22 mouse cellular contexts compared by ENCODE assay signal in the genomic region with DNA sequence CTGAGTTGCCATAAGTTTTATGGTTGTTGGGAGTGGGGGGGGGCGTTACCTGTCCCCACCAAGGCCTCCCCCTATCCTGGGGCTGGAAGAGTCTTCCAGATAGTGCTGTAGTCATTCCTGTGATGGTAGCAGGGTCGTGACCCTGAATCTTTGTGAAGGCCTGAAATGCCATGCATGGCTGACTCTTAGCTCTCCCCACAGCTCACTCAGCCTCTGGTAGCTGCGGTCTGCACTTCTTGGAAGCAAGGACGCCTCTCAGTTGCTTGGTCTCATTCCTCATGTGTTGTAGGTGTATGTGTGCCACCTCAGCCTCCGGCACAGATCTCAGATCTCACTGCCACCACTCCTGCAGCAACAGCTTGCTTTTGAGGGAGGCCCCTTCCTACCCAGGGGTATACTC. TPM values are rescaled to one million over a fixed set of nuclear protein-coding genes. Genes with fewer than 3 reads are reported as not detected.
A peak's percentile ranks its signal among the peaks of the same experiment; 100 is the strongest.
DNase-seq lines count a peak whose midpoint lies in the region; ATAC-seq lines count a peak whose summit lies in the region.
"Had no signal": no experiment of that assay in that cellular context is flagged by ENCODE, and none has a peak within 500 bp of the region (broad histone marks: within the 10 kb centered on the region; RNA-seq: fewer than 3 reads in every experiment).

No protein-coding gene starts in this region.

- ATAC-seq in hindbrain, embryonic 16.5 days, result no peak
- 0 out of 2 replicates have a peak, but pooled peaks have one; percentile 9 for ATAC-seq in kidney, embryonic 16.5 days (ENCODE audit: low FRiP score, low TSS enrichment)
- ATAC-seq in midbrain, embryonic 15.5 days (replicated peaks), result no peak
- no peak for ATAC-seq in heart, embryonic 11.5 days (replicated peaks; ENCODE audit: insufficient number of reproducible peaks, low FRiP score, low TSS enrichment)
- ATAC-seq: forebrain, embryonic 14.5 days; forebrain, embryonic 16.5 days had no signal

- peaks cover 40% of the 10 kb centered on the region for H3K27me3 ChIP-seq in hindbrain, embryonic 10.5 days (ENCODE audit: insufficient read depth, poor library complexity, severe bottlenecking)
- no peaks in the 10 kb centered on the region; the same call in 1 of the 2 replicates for H3K27me3 ChIP-seq in hindbrain, embryonic 16.5 days (replicated peaks; ENCODE audit: control insufficient read depth, insufficient read depth, low read length)
- peaks cover 23% of the 10 kb centered on the region for H3K27me3 ChIP-seq in kidney, embryonic 16.5 days (ENCODE audit: insufficient read depth, low read length)
- H3K27me3 ChIP-seq in midbrain, embryonic 10.5 days (ENCODE audit: low read depth, poor library complexity, severe bottlenecking), result peaks cover 40% of the 10 kb centered on the region
- H3K27me3 ChIP-seq in midbrain, embryonic 15.5 days (replicated peaks), result peaks cover 19% of the 10 kb centered on the region
- peaks cover 28% of the 10 kb centered on the region for H3K27me3 ChIP-seq in heart, embryonic 11.5 days (ENCODE audit: control insufficient read depth, insufficient read depth, low read length)

- no peaks in the 10 kb centered on the region for H3K9me3 ChIP-seq in hindbrain, embryonic 10.5 days
- H3K9me3 ChIP-seq in hindbrain, embryonic 16.5 days (ENCODE audit: control insufficient read depth, low read length), result no peaks in the 10 kb centered on the region
- H3K9me3 ChIP-seq in kidney, embryonic 16.5 days (ENCODE audit: low read length), result no peaks in the 10 kb centered on the region
- H3K9me3 ChIP-seq in midbrain, embryonic 10.5 days (replicated peaks), result no peaks in the 10 kb centered on the region
- H3K9me3 ChIP-seq in midbrain, embryonic 15.5 days, result no peaks in the 10 kb centered on the region
- H3K9me3 ChIP-seq in heart, embryonic 11.5 days (replicated peaks; ENCODE audit: control insufficient read depth, low read length), result no peaks in the 10 kb centered on the region
- H3K9me3 ChIP-seq: embryonic facial prominence, embryonic 10.5 days; embryonic facial prominence, embryonic 12.5 days; forebrain, embryonic 12.5 days had no signal

- H3K4me1 ChIP-seq in hindbrain, embryonic 10.5 days (replicated peaks), result peaks cover 33% of the 10 kb centered on the region
- no peaks in the 10 kb centered on the region; the same call in 1 of the 2 replicates for H3K4me1 ChIP-seq in hindbrain, embryonic 16.5 days (ENCODE audit: control insufficient read depth, insufficient read depth, low read depth, low read length)
- no peaks in the 10 kb centered on the region for H3K4me1 ChIP-seq in kidney, embryonic 16.5 days (ENCODE audit: insufficient read depth, low read length)
- peaks cover 31% of the 10 kb centered on the region for H3K4me1 ChIP-seq in midbrain, embryonic 10.5 days
- peaks cover 4% of the 10 kb centered on the region for H3K4me1 ChIP-seq in midbrain, embryonic 15.5 days
- H3K4me1 ChIP-seq in heart, embryonic 11.5 days (ENCODE audit: control insufficient read depth, insufficient read depth, low read length), result 0 out of 2 replicates have a peak, but pooled peaks cover 3% of the 10 kb centered on the region

- H3K9ac ChIP-seq in hindbrain, embryonic 16.5 days (ENCODE audit: low read depth, low read length), result no peak overlapping the region
- H3K9ac ChIP-seq in kidney, embryonic 16.5 days (replicated peaks; ENCODE audit: low read length), result no peak overlapping the region
- no peak overlapping the region for H3K9ac ChIP-seq in midbrain, embryonic 15.5 days
- H3K9ac ChIP-seq in heart, embryonic 11.5 days (ENCODE audit: low read depth, low read length), result no peak overlapping the region
- H3K9ac ChIP-seq: embryonic facial prominence, embryonic 12.5 days; forebrain, embryonic 12.5 days had no signal

- no peaks in the 10 kb centered on the region for H3K36me3 ChIP-seq in hindbrain, embryonic 10.5 days
- H3K36me3 ChIP-seq in hindbrain, embryonic 16.5 days (ENCODE audit: control insufficient read depth, insufficient read depth, low read length), result no peaks in the 10 kb centered on the region
- no peaks in the 10 kb centered on the region for H3K36me3 ChIP-seq in kidney, embryonic 16.5 days (ENCODE audit: insufficient read depth, low read length)
- no peaks in the 10 kb centered on the region for H3K36me3 ChIP-seq in midbrain, embryonic 10.5 days
- no peaks in the 10 kb centered on the region for H3K36me3 ChIP-seq in midbrain, embryonic 15.5 days (replicated peaks)
- H3K36me3 ChIP-seq in heart, embryonic 11.5 days (ENCODE audit: control insufficient read depth, insufficient read depth, low read length), result no peaks in the 10 kb centered on the region
- H3K36me3 ChIP-seq: embryonic facial prominence, embryonic 10.5 days; embryonic facial prominence, embryonic 12.5 days; forebrain, embryonic 12.5 days had no signal

- no peak overlapping the region for H3K4me2 ChIP-seq in hindbrain, embryonic 16.5 days (ENCODE audit: low read length)
- no peak overlapping the region for H3K4me2 ChIP-seq in kidney, embryonic 16.5 days (replicated peaks; ENCODE audit: low read depth, low read length)
- no peak overlapping the region for H3K4me2 ChIP-seq in midbrain, embryonic 15.5 days
- H3K4me2 ChIP-seq in heart, embryonic 11.5 days, result no peak overlapping the region
- H3K4me2 ChIP-seq: embryonic facial prominence, embryonic 12.5 days; forebrain, embryonic 12.5 days had no signal

- no peak for DNase-seq in hindbrain, embryonic 10.5 days (ENCODE audit: low spot score)
- no peak for DNase-seq in kidney, adult 18-20 months
- DNase-seq in midbrain, embryonic 10.5 days (ENCODE audit: low spot score), result no peak
- DNase-seq in brain, adult 2 months (ENCODE audit: low read depth, low spot score), result peak; percentile 17
- DNase-seq: adrenal gland, adult 2 months; adrenal gland, postnatal 10 days; adrenal gland, postnatal 25 days; cerebellum, adult 11-12 months; cerebellum, adult 2 months; cerebellum, adult 9-10 months; cerebellum, postnatal 10 days; cerebellum, postnatal 25 days had no signal

- H3K4me3 ChIP-seq in hindbrain, embryonic 10.5 days, result no peak overlapping the region
- no peak overlapping the region for H3K4me3 ChIP-seq in hindbrain, embryonic 16.5 days (ENCODE audit: low read length)
- no peak overlapping the region for H3K4me3 ChIP-seq in kidney, embryonic 16.5 days (ENCODE audit: low read length)
- H3K4me3 ChIP-seq in midbrain, embryonic 10.5 days, result no peak overlapping the region
- H3K4me3 ChIP-seq in midbrain, embryonic 15.5 days, result no peak overlapping the region
- no peak overlapping the region for H3K4me3 ChIP-seq in heart, embryonic 11.5 days (ENCODE audit: low read depth, low read length)
- H3K4me3 ChIP-seq: embryonic facial prominence, embryonic 10.5 days; embryonic facial prominence, embryonic 12.5 days; forebrain, embryonic 12.5 days had no signal

- WGBS in hindbrain, embryonic 10.5 days, result 50% methylated on average over 5 of the region's 5 CpGs
- 48% methylated on average over 5 of the region's 5 CpGs for WGBS in hindbrain, embryonic 16.5 days
- 48% methylated on average over 5 of the region's 5 CpGs for WGBS in kidney, embryonic 16.5 days
- WGBS in midbrain, embryonic 10.5 days, result 59% methylated on average over 5 of the region's 5 CpGs
- WGBS in midbrain, embryonic 15.5 days, result 34% methylated on average over 5 of the region's 5 CpGs
- 67% methylated on average over 5 of the region's 5 CpGs for WGBS in heart, embryonic 11.5 days (ENCODE audit: insufficient replicate concordance)

- peak overlapping the region; percentile 50; the same call in 1 of the 2 replicates for H3K27ac ChIP-seq in hindbrain, embryonic 10.5 days
- H3K27ac ChIP-seq in hindbrain, embryonic 16.5 days (ENCODE audit: low read depth, low read length), result no peak overlapping the region
- no peak overlapping the region for H3K27ac ChIP-seq in kidney, embryonic 16.5 days (ENCODE audit: low read length)
- peak overlapping the region; percentile 52; the same call in 1 of the 2 replicates for H3K27ac ChIP-seq in midbrain, embryonic 10.5 days (replicated peaks)
- H3K27ac ChIP-seq in midbrain, embryonic 15.5 days, result no peak overlapping the region
- H3K27ac ChIP-seq in heart, embryonic 11.5 days (ENCODE audit: low read depth, low read length), result no peak overlapping the region
- H3K27ac ChIP-seq: embryonic facial prominence, embryonic 10.5 days; embryonic facial prominence, embryonic 12.5 days; forebrain, embryonic 12.5 days had no signal

RNA-seq across cellular contexts. Expression of a gene that starts 2.8 kb away (rescaled TPM):
- polyA plus RNA-seq in hindbrain, embryonic 10.5 days (2016; fragmentation: Nextera tagmentation; extraction: Ambion mirVana), result 0.84 and 1.1 TPM in 2 replicates
- polyA plus RNA-seq in hindbrain, embryonic 16.5 days (2015; fragmentation: Nextera tagmentation; extraction: Ambion mirVana), result 11.7 and 13.1 TPM in 2 replicates
- polyA plus RNA-seq in kidney, embryonic 16.5 days (2015; fragmentation: Nextera tagmentation; extraction: Ambion mirVana), result 4.3 and 4.5 TPM in 2 replicates
- 0.48 and 1.3 TPM in 2 replicates for polyA plus RNA-seq in midbrain, embryonic 10.5 days (2016; fragmentation: Nextera tagmentation; extraction: Ambion mirVana)
- polyA plus RNA-seq in midbrain, embryonic 15.5 days (2015; fragmentation: Nextera tagmentation; extraction: Ambion mirVana), result 10.1 and 11.5 TPM in 2 replicates
- polyA plus RNA-seq in heart, embryonic 11.5 days (2014; fragmentation: Nextera tagmentation; extraction: Ambion mirVana), result 0.29 and 0.61 TPM in 2 replicates
- polyA plus RNA-seq: C2C12 had no signal

RNA-seq across cellular contexts. Expression of a gene that starts 17.3 kb away (rescaled TPM):
- polyA plus RNA-seq in hindbrain, embryonic 10.5 days (2016; fragmentation: Nextera tagmentation; extraction: Ambion mirVana), result 56.9 and 59.5 TPM in 2 replicates
- polyA plus RNA-seq in hindbrain, embryonic 16.5 days (2015; fragmentation: Nextera tagmentation; extraction: Ambion mirVana), result 40.6 and 42.6 TPM in 2 replicates
- polyA plus RNA-seq in kidney, embryonic 16.5 days (2015; fragmentation: Nextera tagmentation; extraction: Ambion mirVana), result 37.7 and 38.9 TPM in 2 replicates
- 53.2 and 56.9 TPM in 2 replicates for polyA plus RNA-seq in midbrain, embryonic 10.5 days (2016; fragmentation: Nextera tagmentation; extraction: Ambion mirVana)
- 50.9 and 51.1 TPM in 2 replicates for polyA plus RNA-seq in midbrain, embryonic 15.5 days (2015; fragmentation: Nextera tagmentation; extraction: Ambion mirVana)
- 24.8 and 28.1 TPM in 2 replicates for polyA plus RNA-seq in heart, embryonic 11.5 days (2014; fragmentation: Nextera tagmentation; extraction: Ambion mirVana)

RNA-seq across cellular contexts. Expression of a gene that starts 27.7 kb away (rescaled TPM):
- 4.2 and 5.0 TPM in 2 replicates for polyA plus RNA-seq in hindbrain, embryonic 10.5 days (2016; fragmentation: Nextera tagmentation; extraction: Ambion mirVana)
- 3.0 and 3.3 TPM in 2 replicates for polyA plus RNA-seq in hindbrain, embryonic 16.5 days (2015; fragmentation: Nextera tagmentation; extraction: Ambion mirVana)
- 8.3 TPM in 2 replicates for polyA plus RNA-seq in kidney, embryonic 16.5 days (2015; fragmentation: Nextera tagmentation; extraction: Ambion mirVana)
- polyA plus RNA-seq in midbrain, embryonic 10.5 days (2016; fragmentation: Nextera tagmentation; extraction: Ambion mirVana), result 4.0 and 4.4 TPM in 2 replicates
- polyA plus RNA-seq in midbrain, embryonic 15.5 days (2015; fragmentation: Nextera tagmentation; extraction: Ambion mirVana), result 1.6 and 2.6 TPM in 2 replicates
- 2.6 and 4.1 TPM in 2 replicates for polyA plus RNA-seq in heart, embryonic 11.5 days (2014; fragmentation: Nextera tagmentation; extraction: Ambion mirVana)

Comparison
In these comparisons a context has a peak if more than half of its experiments do, and no peak if none do; other contexts are left out.
1. H3K27ac ChIP-seq: peak in hindbrain, embryonic 10.5 days (single experiment) and midbrain, embryonic 10.5 days (single experiment); none in hindbrain, embryonic 16.5 days (single experiment), kidney, embryonic 16.5 days (single experiment), midbrain, embryonic 15.5 days (single experiment) and heart, embryonic 11.5 days (single experiment).